ENCODE assay signal across 9 mouse cellular contexts in the genomic region with DNA sequence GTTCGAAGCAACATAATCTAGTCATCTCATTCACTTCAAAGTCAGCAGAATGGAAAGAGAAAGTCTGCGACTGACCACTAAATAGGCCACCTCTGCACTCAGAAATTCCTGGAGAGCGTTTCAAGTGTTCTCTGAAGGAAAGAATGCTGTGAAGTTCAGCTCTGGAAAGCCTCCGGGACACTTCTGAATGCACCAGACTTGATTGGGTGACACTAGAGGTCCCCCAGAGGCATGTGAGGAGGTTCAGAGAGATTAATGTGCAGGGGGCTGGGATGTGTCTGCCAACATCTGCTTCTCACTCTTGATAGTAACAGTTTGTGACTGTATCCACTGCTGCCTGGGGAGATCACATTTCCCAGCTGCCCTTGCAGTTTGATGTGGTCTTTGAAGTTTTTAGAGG. TPM values are rescaled to one million over a fixed set of nuclear protein-coding genes. Genes with fewer than 3 reads are reported as not detected.
DNase-seq lines count a peak whose midpoint lies in the region; ATAC-seq and TF ChIP-seq lines count a peak whose summit lies in the region.
"Had no signal": no experiment of that assay in that cellular context is flagged by ENCODE, and none has a peak within 500 bp of the region (broad histone marks: within the 10 kb centered on the region; RNA-seq: fewer than 3 reads in every experiment).

No protein-coding gene starts in this region.

- ATAC-seq in kidney, embryonic 15.5 days (replicated peaks; ENCODE audit: low FRiP score): peak; percentile 89
- peak; percentile 68; the same call in 1 of the 2 replicates for ATAC-seq in limb, embryonic 12.5 days (ENCODE audit: insufficient number of reproducible peaks, insufficient read depth, low FRiP score, low TSS enrichment, low read depth)

- H3K4me2 ChIP-seq in kidney, embryonic 15.5 days: peak overlapping the region; percentile 8; the same call in 1 of the 2 replicates
- peak overlapping the region; percentile 4; the same call in 1 of the 2 replicates for H3K4me2 ChIP-seq in limb, embryonic 12.5 days
- peak overlapping the region; percentile 67 for H3K4me2 ChIP-seq in myocyte (ENCODE audit: low read depth)
- H3K4me2 ChIP-seq: hindbrain, embryonic 15.5 days had no signal

- no peaks in the 10 kb centered on the region for H3K9me3 ChIP-seq in kidney, embryonic 15.5 days (replicated peaks)
- H3K9me3 ChIP-seq in limb, embryonic 12.5 days: no peaks in the 10 kb centered on the region
- H3K9me3 ChIP-seq: hindbrain, embryonic 15.5 days had no signal

- no peak overlapping the region for H3K27ac ChIP-seq in kidney, embryonic 15.5 days
- no peak overlapping the region for H3K27ac ChIP-seq in limb, embryonic 12.5 days
- H3K27ac ChIP-seq in layer of hippocampus, adult 2 months: no peak overlapping the region
- H3K27ac ChIP-seq: hindbrain, embryonic 15.5 days had no signal

- peaks cover 14% of the 10 kb centered on the region for H3K4me1 ChIP-seq in kidney, embryonic 15.5 days
- peaks cover 17% of the 10 kb centered on the region for H3K4me1 ChIP-seq in limb, embryonic 12.5 days (replicated peaks)

- no peak overlapping the region for H3K4me3 ChIP-seq in kidney, embryonic 15.5 days (replicated peaks)
- no peak overlapping the region for H3K4me3 ChIP-seq in limb, embryonic 12.5 days (replicated peaks)
- H3K4me3 ChIP-seq in myocyte: no peak overlapping the region
- H3K4me3 ChIP-seq in layer of hippocampus, adult 2 months: no peak overlapping the region
- H3K4me3 ChIP-seq: hindbrain, embryonic 15.5 days had no signal

- WGBS in kidney, embryonic 15.5 days: 3% methylated on average over 4 of the region's 4 CpGs
- 1% methylated on average over 4 of the region's 4 CpGs for WGBS in limb, embryonic 12.5 days

- TF ChIP-seq POLR2A in myocyte (IDR thresholded peaks at IDR 0.05; ENCODE audit: insufficient read length, low read depth): no peak

- no peaks in the 10 kb centered on the region for H3K27me3 ChIP-seq in kidney, embryonic 15.5 days
- H3K27me3 ChIP-seq in limb, embryonic 12.5 days: no peaks in the 10 kb centered on the region
- no peaks in the 10 kb centered on the region for H3K27me3 ChIP-seq in myocyte (ENCODE audit: control insufficient read depth, insufficient read depth, insufficient read length)
- H3K27me3 ChIP-seq: hindbrain, embryonic 15.5 days had no signal

- no peak for TF ChIP-seq CTCF in layer of hippocampus, adult 2 months (conservative IDR thresholded peaks at IDR 0.05)

- no peak overlapping the region for H3ac ChIP-seq in myocyte (ENCODE audit: control insufficient read depth, insufficient read length)

- H3K36me3 ChIP-seq in kidney, embryonic 15.5 days: no peaks in the 10 kb centered on the region
- no peaks in the 10 kb centered on the region for H3K36me3 ChIP-seq in limb, embryonic 12.5 days
- H3K36me3 ChIP-seq in myocyte (ENCODE audit: control insufficient read depth, insufficient read depth): no peaks in the 10 kb centered on the region
- H3K36me3 ChIP-seq: hindbrain, embryonic 15.5 days had no signal

- H3K9ac ChIP-seq in kidney, embryonic 15.5 days: no peak overlapping the region
- H3K9ac ChIP-seq in limb, embryonic 12.5 days (replicated peaks): no peak overlapping the region
- H3K9ac ChIP-seq: hindbrain, embryonic 15.5 days had no signal

- DNase-seq in kidney, postnatal 25 days: no peak
- DNase-seq in heart, adult 18-20 months: peak; percentile 33 to 34
- DNase-seq in left cerebral cortex, adult 8-10 months (ENCODE audit: low spot score in 2 of 2): no peak
- DNase-seq in layer of hippocampus, adult 2 months (ENCODE audit: low spot score in 2 of 2): no peak
- DNase-seq in urinary bladder, postnatal 14 days (ENCODE audit: low spot score): no peak

- no peaks in the 10 kb centered on the region for H3K79me2 ChIP-seq in myocyte (ENCODE audit: control insufficient read depth, insufficient read depth)

TF ChIP-seq in myocyte, 11 proteins besides CTCF, POLR2A, EP300 and RAD21:
- TF ChIP-seq MYOD1 (IDR thresholded peaks at IDR 0.05; ENCODE audit: control insufficient read depth in 1 of 3, insufficient read length in 2 of 3, low read depth in 2 of 3): peak in 1 of 3 experiments; percentile 13
- TF ChIP-seq MYOG (IDR thresholded peaks at IDR 0.05; ENCODE audit: control insufficient read depth in 1 of 3, insufficient read depth in 1 of 3, insufficient read length in 2 of 3, low read depth in 2 of 3): no peak

RNA-seq across cellular contexts. Expression of gene Popdc3, which starts 52.1 kb away (rescaled TPM):
- 0.63 and 0.78 TPM in 2 replicates for polyA plus RNA-seq in kidney, embryonic 15.5 days (2015; fragmentation: Nextera tagmentation; extraction: Ambion mirVana)
- 10 to 100 TPM; 32.8 to 35.7 TPM for total RNA-seq in heart, adult 18-20 months (2021)
- polyA plus RNA-seq in limb, embryonic 12.5 days (2016; fragmentation: Nextera tagmentation; extraction: Ambion mirVana): 2.1 and 3.7 TPM in 2 replicates
- 122 TPM for polyA plus RNA-seq in myocyte (2012; fragmentation: generic; extraction: Trizol)
- under 1 TPM; 0.78 to 0.98 (median 0.85) TPM for total RNA-seq in left cerebral cortex, adult 8-10 months (2022)
- total RNA-seq in layer of hippocampus, adult 2 months (2021): 1 to 10 TPM; 4.0 to 7.3 TPM

Comparison
In these comparisons a context has a peak if more than half of its experiments do, and no peak if none do; other contexts are left out.
1. H3K4me2 ChIP-seq: peak in every context shown above with its lines; median percentile 67 in myocyte; 8 in kidney, embryonic 15.5 days; 4 in limb, embryonic 12.5 days.
2. DNase-seq: peak in heart, adult 18-20 months (2 of 2); none in kidney, postnatal 25 days (0 of 2), left cerebral cortex, adult 8-10 months (0 of 2), layer of hippocampus, adult 2 months (0 of 2) and urinary bladder, postnatal 14 days (single experiment).
3. RNA of gene Popdc3, which starts 52.1 kb away (total RNA-seq): 32.8 to 35.7 TPM in heart, adult 18-20 months; 4.0 to 7.3 TPM in layer of hippocampus, adult 2 months and 0.78 to 0.98 TPM in left cerebral cortex, adult 8-10 months; every median in the first group is over 4 times any median in the second.